7 mouse cellular contexts compared by ENCODE assay signal in the genomic region with DNA sequence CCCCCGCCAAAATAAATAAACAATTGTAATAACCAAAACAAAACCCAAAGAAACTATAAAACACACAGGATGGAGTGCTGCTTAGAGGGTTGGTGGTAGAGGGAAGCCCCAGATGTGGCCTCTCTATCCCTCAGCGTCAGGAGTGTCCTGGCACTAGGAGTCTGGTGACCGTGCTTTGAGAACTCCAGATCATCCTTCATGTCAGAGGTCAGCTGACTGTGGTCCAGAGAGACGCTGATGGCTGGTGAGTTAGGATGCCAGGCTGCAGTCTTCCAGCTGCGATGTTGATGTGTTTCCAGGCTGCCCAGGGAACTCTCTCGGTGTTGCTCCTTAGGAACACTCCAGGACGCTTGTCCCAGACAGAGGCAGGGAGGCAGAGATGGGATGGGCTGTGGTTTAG.
"Had no signal": no experiment of that assay in that cellular context is flagged by ENCODE, and none has a peak within 500 bp of the region (broad histone marks: within the 10 kb centered on the region; RNA-seq: fewer than 3 reads in every experiment).

No protein-coding gene starts in this region.

- H3K4me3 ChIP-seq: myocyte had no signal

- H3K27ac ChIP-seq: kidney, postnatal 0 days; limb, embryonic 15.5 days; liver, embryonic 12.5 days; midbrain, embryonic 10.5 days; neural tube, embryonic 15.5 days had no signal

- H3K36me3 ChIP-seq: limb, embryonic 15.5 days; liver, embryonic 12.5 days; midbrain, embryonic 10.5 days; neural tube, embryonic 15.5 days had no signal

- H3K9me3 ChIP-seq: limb, embryonic 15.5 days; liver, embryonic 12.5 days; midbrain, embryonic 10.5 days; neural tube, embryonic 15.5 days had no signal

- H3K9ac ChIP-seq: limb, embryonic 15.5 days had no signal

- DNase-seq: thymus, postnatal 36 days had no signal
